Mouse (Mus musculus): Measurements from ENCODE around the gene 1700025C18Rik. TPM values are rescaled to one million over a fixed set of nuclear protein-coding genes. Genes with fewer than 3 reads are reported as not detected.

Gene 1700025C18Rik
- not detected in 2 replicates for polyA plus RNA-seq (2015; fragmentation: Nextera tagmentation; extraction: Ambion mirVana)

DNA sequence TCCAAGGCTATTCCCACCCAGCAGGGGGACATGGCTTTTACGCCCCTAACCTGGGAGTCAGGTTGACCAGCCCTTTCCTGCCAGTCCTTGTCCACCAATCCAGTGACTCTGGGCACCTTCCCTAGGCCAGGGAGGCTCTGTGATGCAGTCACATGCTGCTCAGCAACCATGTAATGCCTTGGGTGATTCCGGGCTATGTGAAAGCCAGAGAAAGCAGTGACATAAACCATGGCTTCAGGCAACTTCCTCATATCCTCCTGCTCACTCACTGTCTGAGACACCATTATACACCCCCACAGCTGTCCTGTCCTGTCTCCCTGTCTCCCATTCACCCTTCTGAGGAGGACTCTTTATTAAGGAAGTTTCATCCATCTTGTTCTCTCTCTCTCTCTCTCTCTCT lies at the start of gene 1700025C18Rik:
TSS of gene 1700025C18Rik (minus strand) at position 101 of the 400 bp plus-strand sequence.

GRCm38 (mm10) chr2:165054888-165055852 lies 35.4 kb downstream of the 1700025C18Rik start, which contains the start of gene Cd40:
Gene Cd40 (plus strand): TSS chr2:165055627.

GRCm38 (mm10) chr2:165034131-165035057 lies 56.2 kb downstream of the 1700025C18Rik start, which contains the start of gene Ncoa5:
Gene Ncoa5 (minus strand): TSS chr2:165034867.

Other genes with a start within 250 kb of the 1700025C18Rik start
- 8.5 and 12.7 TPM in 2 replicates for gene Pltp, start 233.0 kb downstream of the 1700025C18Rik start, polyA plus RNA-seq (2015; fragmentation: Nextera tagmentation; extraction: Ambion mirVana)
- gene Pcif1, start 211.4 kb downstream of the 1700025C18Rik start, polyA plus RNA-seq (2015; fragmentation: Nextera tagmentation; extraction: Ambion mirVana): 62.6 and 71.6 TPM in 2 replicates
- 4.5 and 5.3 TPM in 2 replicates for gene Zfp335, start 179.0 kb downstream of the 1700025C18Rik start, polyA plus RNA-seq (2015; fragmentation: Nextera tagmentation; extraction: Ambion mirVana)
- gene Mmp9, start 150.0 kb downstream of the 1700025C18Rik start, polyA plus RNA-seq (2015; fragmentation: Nextera tagmentation; extraction: Ambion mirVana): 88.2 and 122 TPM in 2 replicates
- gene Slc12a5, start 129.9 kb downstream of the 1700025C18Rik start, polyA plus RNA-seq (2015; fragmentation: Nextera tagmentation; extraction: Ambion mirVana): 0.45 and 0.57 TPM in 2 replicates
- gene Ncoa5, start 55.9 kb downstream of the 1700025C18Rik start, polyA plus RNA-seq (2015; fragmentation: Nextera tagmentation; extraction: Ambion mirVana): 24.0 and 24.4 TPM in 2 replicates
- gene Cd40, start 35.1 kb downstream of the 1700025C18Rik start, polyA plus RNA-seq (2015; fragmentation: Nextera tagmentation; extraction: Ambion mirVana): 3.7 and 5.8 TPM in 2 replicates
- 0.07 and 0.08 TPM in 2 replicates for gene Cdh22, start 144.1 kb upstream of the 1700025C18Rik start, polyA plus RNA-seq (2015; fragmentation: Nextera tagmentation; extraction: Ambion mirVana)
- 32.1 and 40.9 TPM in 2 replicates for gene Slc35c2, start 197.1 kb upstream of the 1700025C18Rik start, polyA plus RNA-seq (2015; fragmentation: Nextera tagmentation; extraction: Ambion mirVana)
- gene Elmo2, start 235.7 kb upstream of the 1700025C18Rik start, polyA plus RNA-seq (2015; fragmentation: Nextera tagmentation; extraction: Ambion mirVana): 17.8 and 23.9 TPM in 2 replicates

Data from spleen, postnatal 0 days (tissue).